Mouse (Mus musculus) layer of hippocampus, postnatal 25 days (tissue): Measurements from ENCODE around the gene Ap4b1. TPM values are rescaled to one million over a fixed set of nuclear protein-coding genes. Genes with fewer than 3 reads are reported as not detected.
A peak's percentile ranks its signal among the peaks of the same experiment; 100 is the strongest.
"Not testable (repeated sequence)": the region's sequence is repeated elsewhere in the genome, so short reads cannot be mapped to it uniquely, and the experiment has no call there.

ENCODE experiments used
- DNase-seq, 2 experiments: peaks; one replicate each; pipeline ENCODE4 v3.0.0; 2022; ENCODE audit warnings: mixed read lengths in 2 of 2, low spot score in 1 of 2; ENCODE audit errors: extremely low spot score in 1 of 2
- total RNA-seq, 2 experiments: library from RNA; stranded (reverse); gene quantifications; 2 replicates each; pipeline ENCODE4 v1.2.3; 2021

Gene Ap4b1
- total RNA-seq, 2 experiments from 2014 or later = 15.3 to 18.6 TPM

DNA sequence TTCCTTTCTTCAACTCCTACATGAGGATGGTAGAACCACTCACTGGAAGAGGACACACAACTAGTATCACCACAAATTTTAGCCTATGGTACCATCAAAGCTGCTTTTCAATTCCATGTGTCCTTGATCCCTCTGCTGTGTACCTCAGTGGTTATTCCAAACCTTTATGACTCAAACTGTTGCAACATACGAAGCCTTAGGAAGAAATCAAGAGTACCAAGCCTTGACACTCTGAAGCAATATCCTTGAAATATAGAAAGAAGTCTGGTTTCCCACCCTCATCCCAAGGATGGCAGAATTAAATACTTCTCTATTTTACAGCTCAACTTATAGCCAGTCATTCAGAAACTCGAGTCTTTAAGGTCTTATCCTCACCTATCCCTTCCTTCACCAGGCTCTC lies 12.9 kb upstream of the Ap4b1 start:
- DNase-seq = no peak

DNA sequence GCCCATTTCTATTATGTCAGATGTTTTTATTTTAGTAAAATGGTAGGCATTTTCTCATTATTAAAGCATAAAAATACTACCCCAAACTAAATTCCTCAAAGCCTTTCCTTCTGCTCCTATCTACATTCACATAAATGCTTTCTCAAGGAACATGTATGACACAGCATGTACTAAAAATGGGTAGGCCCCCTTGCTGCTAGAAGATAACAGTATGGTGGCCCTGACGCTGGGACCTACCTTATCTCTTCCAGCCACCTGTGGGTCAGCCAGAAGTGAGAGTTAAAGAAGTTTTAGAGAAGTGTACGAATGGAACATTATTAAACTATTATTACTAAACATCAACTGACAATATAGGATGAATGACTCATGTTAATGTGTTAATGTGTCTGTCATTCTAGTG lies 9.8 kb upstream of the Ap4b1 start:
- no peak for DNase-seq

DNA sequence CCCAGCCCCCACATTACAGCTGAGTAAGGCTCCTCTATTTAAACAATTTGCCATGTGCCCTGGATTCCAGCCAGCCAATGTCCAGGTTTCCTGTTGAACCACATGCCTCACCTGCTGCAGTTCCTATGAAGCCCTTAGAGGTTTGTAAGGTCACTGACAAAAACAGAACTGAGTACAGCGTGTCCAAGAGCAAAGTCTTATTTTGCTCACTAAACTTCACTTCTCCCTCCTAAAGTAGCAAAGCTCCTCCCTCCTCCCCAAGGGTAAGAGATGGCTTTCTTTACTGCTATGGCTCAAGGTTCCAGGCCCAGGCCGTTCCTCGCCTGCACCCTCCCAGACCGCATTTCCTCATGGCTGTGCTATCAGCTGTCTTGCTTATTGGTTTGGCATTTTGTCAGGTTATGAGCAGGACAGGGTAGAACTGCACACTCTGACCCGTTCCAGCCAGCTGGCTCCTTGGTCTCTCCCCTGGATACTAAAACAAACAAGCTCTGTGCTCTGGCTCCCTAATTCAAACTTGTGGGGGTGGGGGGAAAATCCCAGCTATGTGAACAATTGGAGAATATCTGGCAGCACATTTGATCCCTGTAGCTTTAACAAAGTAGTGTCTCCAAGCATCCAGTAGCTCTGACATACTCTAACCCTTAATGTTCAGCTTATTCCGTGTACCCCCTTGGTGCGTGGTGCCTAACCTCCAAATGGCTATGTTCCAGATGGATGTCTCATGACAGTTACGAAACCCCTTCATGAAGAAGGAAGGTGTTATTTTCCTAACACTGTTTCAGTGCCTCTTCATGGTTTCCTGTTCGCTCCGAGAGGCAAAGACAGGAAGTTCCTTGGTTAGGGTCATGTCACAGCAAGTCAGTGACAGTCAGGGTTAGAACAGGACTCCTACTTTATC lies 7.4 kb upstream of the Ap4b1 start:
- DNase-seq = peak; percentile 12 to 33

DNA sequence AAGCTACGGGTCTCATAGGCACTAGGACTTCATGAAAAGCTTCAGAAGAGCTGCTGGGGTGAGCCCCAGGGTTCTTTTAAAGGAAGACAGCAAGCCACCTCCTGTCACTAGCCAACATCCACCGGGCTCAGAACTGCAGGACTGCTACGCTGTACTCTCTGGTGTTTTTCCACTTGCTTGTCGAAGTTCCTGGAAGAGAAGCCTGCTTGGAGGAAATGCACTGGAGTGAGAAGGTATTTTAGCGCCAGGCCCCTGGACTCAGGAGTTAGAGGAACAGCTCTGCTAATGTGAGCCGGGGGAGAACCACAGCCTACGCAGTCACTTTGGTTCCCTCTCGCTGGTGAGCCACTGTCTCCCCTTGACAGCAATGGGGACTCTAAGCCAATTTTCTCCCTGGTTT lies 6.5 kb upstream of the Ap4b1 start:
- no peak for DNase-seq

DNA sequence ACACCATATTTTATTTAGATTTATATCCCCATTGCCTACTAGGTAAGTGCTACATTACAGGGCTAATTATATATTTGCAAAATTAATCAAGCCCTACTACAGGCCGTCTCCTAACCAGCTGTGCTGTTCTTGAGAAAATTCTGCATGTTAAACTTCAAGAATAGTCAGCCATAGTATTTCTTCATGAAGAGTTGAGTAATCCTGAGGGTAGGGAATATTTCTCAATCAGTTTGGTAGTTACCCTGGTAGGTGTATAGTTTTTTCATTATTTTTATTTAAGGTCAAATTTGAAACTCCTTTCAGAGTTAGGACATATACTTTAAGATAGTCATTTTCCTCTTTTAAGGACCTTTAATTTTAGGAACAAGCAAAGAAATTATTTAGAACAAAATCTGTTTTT lies 3.6 kb upstream of the Ap4b1 start:
- DNase-seq = no peak

DNA sequence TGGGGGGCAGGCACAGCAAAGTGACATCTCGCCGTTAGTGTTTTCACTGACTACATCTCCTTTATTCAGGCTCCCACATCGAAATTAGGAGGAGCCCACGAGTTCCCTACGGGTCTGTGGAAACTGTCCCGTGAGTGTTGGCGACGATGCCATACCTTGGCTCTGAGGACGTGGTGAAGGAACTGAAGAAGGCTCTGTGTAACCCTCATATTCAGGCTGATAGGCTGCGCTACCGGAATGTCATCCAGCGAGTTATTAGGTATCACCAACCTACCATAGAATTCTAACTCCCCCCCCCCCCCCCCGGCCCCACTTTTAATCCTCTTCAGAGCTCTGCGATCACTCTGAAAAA lies 455 bp downstream of the Ap4b1 start:
- no peak for DNase-seq

DNA sequence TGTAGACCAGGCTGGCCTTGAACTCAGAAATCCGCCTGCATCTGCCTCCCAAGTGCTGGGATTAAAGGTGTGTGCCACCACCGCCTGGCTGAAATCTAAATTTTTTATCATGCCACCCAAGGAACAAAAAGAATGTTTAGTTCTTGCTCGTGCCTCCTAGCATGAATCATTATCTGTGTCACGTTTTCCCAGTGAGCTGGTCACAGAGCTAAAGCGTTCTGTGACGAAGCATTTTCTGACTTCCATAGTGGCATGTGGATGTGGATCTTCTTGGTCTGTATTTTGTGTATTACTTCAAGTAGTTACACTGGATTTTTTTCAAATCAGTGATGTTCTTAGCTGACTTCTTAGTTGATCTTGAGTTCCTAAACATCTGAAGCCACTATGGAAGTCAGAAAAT lies 1.6 kb downstream of the Ap4b1 start:
- DNase-seq = no peak

DNA sequence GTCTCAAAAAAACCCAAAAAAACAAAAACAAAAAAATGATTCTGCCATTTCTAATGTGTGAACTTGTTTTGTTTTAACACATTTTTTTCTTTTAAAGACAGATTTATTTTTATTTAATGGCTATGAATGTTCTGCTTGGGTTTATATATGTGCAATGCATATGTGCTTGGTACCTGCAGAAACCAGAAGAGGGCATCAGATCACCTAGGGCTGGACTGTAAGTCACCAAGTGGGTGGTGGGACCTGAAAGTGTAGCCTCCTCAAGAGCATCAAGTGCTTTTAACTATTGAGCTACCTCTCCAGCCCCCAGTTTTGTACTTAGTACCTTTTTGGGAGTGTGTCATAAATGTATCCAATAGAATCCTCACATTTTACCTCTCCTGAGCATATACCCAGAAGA lies 18.2 kb downstream of the Ap4b1 start:
- DNase-seq = no peak

DNA sequence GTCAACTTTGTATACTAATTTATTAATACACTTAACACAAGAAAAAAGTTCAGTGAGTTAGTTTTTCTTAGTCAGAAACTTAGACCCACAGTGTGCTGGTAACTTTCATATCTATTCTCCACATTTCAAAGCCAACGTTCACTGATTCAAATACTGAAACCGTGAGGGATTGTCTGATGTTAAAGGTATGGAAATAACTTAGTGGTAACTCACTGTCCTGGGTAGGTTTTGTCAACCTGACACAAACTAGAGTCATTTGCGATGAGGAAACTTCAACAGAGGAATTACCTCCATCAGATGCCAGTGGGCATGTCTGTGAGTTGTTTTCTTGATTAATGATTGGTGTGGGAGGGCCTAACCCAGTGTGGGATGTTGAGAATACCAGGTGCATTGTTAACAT lies 19.7 kb downstream of the Ap4b1 start:
- DNase-seq = no peak

DNA sequence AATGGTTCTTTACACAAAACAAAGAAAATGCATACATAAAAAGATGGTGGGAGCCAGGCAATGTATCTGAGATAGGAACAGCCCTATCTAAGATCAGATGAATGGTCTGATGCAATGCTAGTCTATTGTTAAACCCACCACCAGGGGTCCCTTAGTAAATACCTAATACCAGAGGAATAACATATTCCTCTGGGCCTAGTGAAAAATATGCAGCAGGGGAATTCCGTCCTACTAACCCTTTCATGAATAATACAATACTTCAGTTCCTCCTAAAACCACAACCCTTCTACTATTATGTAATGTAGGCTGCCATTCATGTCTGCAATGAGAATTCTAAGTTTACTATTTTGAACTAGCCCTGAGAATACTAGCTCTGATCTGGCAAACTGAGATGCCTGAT lies 21.4 kb downstream of the Ap4b1 start:
- DNase-seq = not testable (repeated sequence)

DNA sequence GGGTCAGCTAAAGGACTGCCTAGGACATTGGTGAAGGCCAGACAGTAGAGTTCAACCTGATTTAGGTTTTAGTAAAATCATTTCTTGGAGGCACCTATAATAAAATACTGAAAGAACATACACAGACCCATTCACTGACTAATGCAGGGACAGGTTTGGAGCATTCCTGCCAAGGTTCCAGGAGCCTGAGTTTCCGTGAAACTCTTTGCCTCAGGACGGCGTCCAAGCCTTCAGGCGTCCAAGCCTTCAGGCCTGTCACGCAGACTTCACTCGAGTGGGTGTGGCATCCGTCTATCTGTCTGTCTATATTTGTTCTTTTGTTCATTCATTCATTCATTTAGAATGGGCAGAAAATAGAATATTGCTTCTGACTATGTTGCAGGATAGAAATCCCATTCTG lies 21.8 kb downstream of the Ap4b1 start:
- no peak for DNase-seq

DNA sequence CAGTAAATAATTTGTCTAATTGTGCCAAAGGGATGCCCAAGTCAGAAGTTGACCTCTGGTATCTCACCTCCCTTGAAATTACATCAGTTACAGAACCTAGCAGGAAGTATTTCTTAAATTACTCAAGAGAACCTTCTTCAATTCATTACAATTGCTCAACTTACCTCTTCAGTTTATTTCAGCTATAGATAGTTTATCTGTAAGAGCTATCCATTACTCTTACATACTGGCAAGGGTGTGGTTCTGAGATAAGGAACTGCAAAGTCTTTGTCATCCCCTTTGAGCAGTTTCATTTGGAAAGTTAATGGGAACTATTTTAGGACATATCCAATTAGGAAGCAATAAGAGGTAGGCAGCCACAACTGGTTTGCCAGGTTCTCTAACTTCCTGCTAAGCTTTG lies 23.1 kb downstream of the Ap4b1 start, which contains the start of gene Bcl2l15:
TSS of gene Bcl2l15 (plus strand) at position 176 of the 400 bp plus-strand sequence.
- no peak for DNase-seq

DNA sequence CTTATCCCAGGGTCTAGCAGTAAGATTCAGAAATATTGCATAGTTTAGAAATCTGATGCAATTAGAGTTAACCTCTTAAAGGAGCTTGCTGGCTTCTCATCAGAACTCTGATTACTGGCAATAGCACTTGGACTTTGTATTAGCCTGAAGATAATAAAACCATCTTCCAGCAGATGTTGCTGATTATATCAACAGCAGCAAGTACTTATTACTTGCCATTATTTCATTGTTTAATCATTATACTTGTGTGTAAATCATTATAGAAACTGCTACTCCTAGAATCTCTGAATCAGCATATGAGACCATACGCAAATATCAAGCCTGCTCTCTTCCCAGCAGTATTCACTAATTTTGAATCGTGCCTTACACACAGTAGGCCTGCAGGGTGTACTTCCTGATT lies 24.7 kb downstream of the Ap4b1 start:
- no peak for DNase-seq

DNA sequence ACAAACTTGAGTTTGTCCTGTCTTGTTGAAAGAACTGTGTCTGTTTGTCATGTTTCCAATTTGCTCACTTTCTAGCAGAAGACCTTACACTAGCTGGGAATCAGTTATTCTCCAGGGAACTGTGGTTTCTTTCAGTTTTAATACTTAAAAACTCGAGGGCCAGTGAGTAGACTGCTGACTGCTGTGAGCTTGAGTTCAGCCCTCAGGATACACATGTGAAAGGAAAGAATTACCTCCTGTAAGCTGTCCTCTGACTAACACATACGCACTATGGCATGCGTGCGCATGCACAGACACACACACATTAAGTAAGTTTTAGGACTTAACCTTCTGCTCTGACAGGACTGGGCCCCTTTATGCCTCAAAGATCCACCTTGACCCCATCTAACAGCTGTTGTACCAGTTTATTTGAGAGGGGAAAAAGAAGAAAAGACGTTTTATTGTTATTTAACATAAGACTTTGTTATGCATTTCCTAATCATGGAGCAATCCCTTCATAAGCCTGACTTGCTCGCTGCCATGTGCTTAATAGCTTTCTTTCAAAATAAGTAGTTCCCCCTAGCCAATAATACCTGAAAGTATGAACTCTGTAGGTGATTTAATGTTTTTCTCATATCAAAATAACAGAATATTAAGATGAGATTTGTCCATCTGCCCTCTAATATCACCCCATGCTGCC lies 26.1 kb downstream of the Ap4b1 start:
- no peak for DNase-seq

DNA sequence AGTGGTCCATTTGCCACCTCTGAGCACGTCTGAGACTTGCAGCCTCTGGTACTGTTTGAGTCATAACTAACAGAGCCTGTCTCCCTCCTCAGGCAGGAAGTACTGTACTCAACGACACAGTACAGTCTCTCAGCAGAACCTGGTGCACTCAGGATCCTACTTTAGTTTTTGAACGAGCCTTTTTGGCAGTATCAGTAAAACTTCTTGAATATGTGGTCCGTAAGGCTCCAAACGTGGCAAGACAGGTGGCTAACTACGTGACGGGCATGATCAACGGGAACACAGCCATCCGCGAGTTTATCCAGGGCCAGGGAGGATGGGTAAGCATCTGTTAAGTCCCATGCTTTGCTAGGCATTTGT lies 26.6 kb downstream of the Ap4b1 start:
- no peak for DNase-seq

DNA sequence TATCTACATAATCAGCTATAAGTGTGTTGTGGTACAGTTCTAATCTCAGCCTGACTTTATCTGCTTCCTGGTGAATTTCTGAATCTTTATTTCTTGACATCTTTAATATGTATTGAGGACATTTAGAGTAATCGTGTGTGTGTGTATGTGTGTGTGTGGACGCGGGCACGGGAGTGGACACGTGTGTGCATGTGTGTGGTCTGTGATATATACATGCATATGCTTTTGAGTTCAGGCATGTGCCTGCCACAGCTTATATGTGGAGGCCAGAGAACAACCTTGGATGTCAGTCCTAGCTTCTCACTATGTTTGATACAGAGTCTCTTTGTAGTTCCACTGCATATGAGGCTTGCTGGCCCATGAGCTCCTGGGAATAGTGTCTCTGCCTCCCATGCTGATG lies 27.1 kb downstream of the Ap4b1 start:
- DNase-seq = no peak

DNA sequence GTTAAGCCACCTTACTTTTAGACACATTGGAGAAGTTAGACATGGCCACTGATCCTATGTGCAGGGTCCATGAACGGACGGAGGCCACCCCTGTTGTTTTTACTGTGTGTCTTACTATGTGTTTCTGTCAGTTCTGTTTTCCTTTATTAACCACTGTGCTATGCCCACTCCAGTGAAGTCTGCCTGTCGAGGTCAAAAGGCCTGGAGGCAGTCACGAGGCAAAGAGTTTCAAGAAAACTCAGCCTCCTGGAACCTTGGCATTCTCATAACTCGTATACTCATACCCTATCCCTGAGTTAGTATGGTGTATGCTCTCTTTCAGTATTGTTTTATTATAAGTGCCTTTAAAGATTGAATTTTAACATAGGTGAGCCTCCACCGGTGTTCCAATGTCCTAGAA lies 30.4 kb downstream of the Ap4b1 start:
- DNase-seq = no peak

DNA sequence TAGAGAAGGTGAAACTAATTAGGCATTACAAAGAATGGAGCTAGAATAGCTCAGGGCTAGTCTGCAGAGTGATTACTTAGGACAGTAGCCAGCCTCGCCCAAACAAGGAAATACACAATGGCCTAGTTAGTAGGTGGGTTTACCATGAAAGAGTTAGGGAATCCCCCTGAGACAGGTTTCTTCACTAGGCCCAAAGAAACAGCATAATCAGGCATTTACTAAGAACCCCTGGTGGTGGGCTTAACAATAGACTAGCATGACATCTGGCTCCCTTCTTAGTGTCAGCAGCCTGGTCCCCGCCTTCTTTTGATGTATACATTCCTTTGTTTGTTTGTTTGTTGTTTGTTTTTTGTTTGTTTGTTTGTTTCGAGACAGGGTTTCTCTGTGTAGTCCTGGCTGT lies 30.9 kb downstream of the Ap4b1 start:
- not testable (repeated sequence) for DNase-seq

DNA sequence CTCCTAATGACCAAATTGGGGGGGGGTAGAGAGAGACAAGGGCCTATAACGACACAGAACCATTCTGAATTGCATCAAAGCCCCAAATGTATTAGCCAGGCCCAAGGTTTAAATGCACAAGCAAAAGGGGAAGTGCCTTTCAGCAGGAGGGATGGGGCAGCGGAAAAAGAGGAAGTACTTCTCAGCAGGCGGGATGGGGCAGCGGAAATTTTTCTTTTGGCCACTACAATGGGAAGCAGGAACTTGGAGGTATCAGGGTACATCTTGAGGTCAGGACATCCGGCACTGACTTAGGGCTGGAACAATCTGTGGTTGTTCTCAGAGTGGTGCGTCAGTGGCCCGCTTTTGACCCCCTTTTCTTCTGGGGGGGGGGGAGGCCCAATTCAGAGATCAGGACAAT lies 31.6 kb downstream of the Ap4b1 start:
- not testable (repeated sequence) for DNase-seq

DNA sequence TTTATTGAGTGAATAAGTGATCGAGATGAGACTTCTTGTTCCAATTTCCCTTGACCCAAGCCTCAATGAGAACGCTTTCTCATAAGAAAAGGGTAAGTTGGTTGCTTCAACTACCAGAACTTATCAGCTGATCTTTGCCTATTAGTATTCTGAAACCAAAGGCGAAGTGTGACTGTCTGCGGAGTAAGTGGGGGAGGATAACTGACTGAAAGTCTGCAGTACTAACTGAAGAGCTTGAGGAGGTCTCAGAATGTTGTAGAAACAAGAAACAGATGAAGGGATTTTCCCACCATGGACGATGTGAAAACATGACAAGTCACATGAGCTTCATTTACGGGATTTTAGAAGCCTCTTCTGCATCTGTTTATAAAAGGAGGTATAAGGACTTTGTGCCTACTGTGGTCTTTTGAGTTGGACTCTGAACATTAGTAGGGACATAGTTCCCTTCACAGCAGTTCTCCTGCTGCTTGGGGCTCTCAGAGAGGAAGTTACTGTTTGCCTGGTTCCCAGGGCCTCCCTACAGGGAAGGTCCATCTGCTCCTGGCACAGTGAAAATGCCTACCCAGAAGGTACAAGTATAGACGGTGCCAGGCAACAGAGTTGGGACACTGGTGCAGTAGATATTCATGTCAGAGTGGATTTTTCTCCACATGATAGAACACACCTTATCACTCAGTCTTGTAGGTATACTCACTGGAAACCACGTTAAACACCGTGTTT lies 41.5 kb downstream of the Ap4b1 start:
- DNase-seq = peak in 1 of 2 experiments; percentile 22

DNA sequence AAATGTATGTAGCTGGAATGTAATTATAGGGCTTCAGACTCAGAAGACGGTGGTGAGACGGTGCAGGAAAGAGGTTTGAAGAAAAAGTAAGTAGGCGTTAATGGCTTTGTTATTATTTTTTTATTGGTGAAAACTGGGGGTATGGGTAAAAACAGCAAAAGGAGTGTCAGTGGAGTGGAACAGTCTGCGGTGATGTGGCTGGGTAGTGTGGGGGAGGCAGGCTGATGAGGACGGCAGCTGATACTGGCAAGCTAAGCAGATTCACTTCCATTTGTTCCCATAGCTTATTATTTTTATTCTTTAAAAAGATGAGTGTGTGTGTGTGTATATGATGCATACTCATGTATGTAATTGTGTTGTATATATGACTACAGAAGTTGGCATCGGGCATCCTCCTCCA lies 42.2 kb downstream of the Ap4b1 start:
- no peak for DNase-seq
